Mouse (Mus musculus) small intestine, adult 2 months (tissue): ENCODE measurements around the gene Zbtb40.

Experiments used
- CTCF ChIP-seq: fragments of 200-500 bp; IDR thresholded peaks from 2 replicates; pipeline ENCODE4 v1.5.1; 2012; ENCODE audit warnings: low read depth, mild to moderate bottlenecking, control low read depth, inconsistent platforms, low read length, moderate library complexity, mixed read lengths; ENCODE audit not compliant: insufficient replicate concordance, insufficient read length; ENCODE audit errors: extremely low read depth
- POLR2A ChIP-seq: fragments of 200-500 bp; IDR thresholded peaks from 2 replicates; pipeline ENCODE4 v1.6.1; 2012; ENCODE audit warnings: low read depth, mild to moderate bottlenecking, control low read depth, inconsistent platforms, low read length, moderate library complexity

GRCm38 (mm10) chr4:136969503-136970276 lies 78.9 kb downstream of the Zbtb40 start:
- TF ChIP-seq CTCF (no peak), POLR2A (no peak)
